Mouse (Mus musculus) heart, postnatal 14 days (tissue): ENCODE measurements around the gene Cfi. TPM values are rescaled to one million over a fixed set of nuclear protein-coding genes. Genes with fewer than 3 reads are reported as not detected.
A peak's percentile ranks its signal among the peaks of the same experiment; 100 is the strongest.

Source experiments
- DNase-seq, 2 experiments: peaks; one replicate each; pipeline ENCODE4 v3.0.0; 2021 to 2022
- intact Hi-C: fragments of 180-260 bp; cut with DNase I; formaldehyde crosslinking; loops from one replicate; pipeline ENCODE4 v1.15.1; 2025
- total RNA-seq, 2 experiments: library from RNA; stranded (reverse); gene quantifications; 2 replicates each; pipeline ENCODE4 v1.2.3; 2021

Gene Cfi
- total RNA-seq, 2 experiments from 2014 or later = 0.61 to 1.3 TPM

GRCm38 (mm10) chr3:129913241-129913640, 77.6 kb downstream of the Cfi start:
- DNase-seq = no peak
- intact Hi-C loops = no loop called here

- intact Hi-C loops = no loop called here
- no peak for DNase-seq
Measured at GRCm38 (mm10) chr3:129917424-129917823, 81.7 kb downstream of the Cfi start.

- intact Hi-C loops = loop anchor here (1.0 kb wide), 1 partner anchor 161 kb away; no protein-coding TSS in a partner anchor
- peak; percentile 69 to 75 for DNase-seq
Measured at GRCm38 (mm10) chr3:129918434-129918833, 82.8 kb downstream of the Cfi start.

GRCm38 (mm10) chr3:129923581-129923980, 87.9 kb downstream of the Cfi start:
- DNase-seq = no peak

More at GRCm38 (mm10) chr3:129923581-129923980, 87.9 kb downstream of the Cfi start:
- intact Hi-C loops = no loop called here

Other genes starting within 250 kb of the Cfi start
- gene Egf, start 80.6 kb upstream of the Cfi start, total RNA-seq = 1 to 10 TPM; 1.7 to 2.3 TPM
- not detected for gene Lrit3, start 31.9 kb upstream of the Cfi start, total RNA-seq
- gene Rrh, start 13.3 kb upstream of the Cfi start, total RNA-seq = not detected
- gene Gar1, start 4.5 kb upstream of the Cfi start, total RNA-seq = 10 to 100 TPM; 11.2 to 18.3 TPM
- gene Pla2g12a, start 42.7 kb downstream of the Cfi start, total RNA-seq = 10 to 100 TPM; 25.1 to 30.6 TPM
- gene Casp6, start 65.5 kb downstream of the Cfi start, total RNA-seq = 10 to 100 TPM; 16.2 to 20.0 TPM
- gene Mcub, start 134.3 kb downstream of the Cfi start, total RNA-seq = 1 to 10 TPM; 2.2 to 2.6 TPM
- 10 to 100 TPM; 33.4 to 34.8 TPM for gene Sec24b, start 225.7 kb downstream of the Cfi start, total RNA-seq